Mouse (Mus musculus) adrenal gland, postnatal 14 days (tissue): ENCODE results near the gene Impdh1. TPM values are rescaled to one million over a fixed set of nuclear protein-coding genes. Genes with fewer than 3 reads are reported as not detected.

Experiments used
- DNase-seq: peaks from one replicate; pipeline ENCODE4 v3.0.0; 2021; ENCODE audit warnings: mixed read lengths
- total RNA-seq: library from RNA; stranded (reverse); gene quantifications from 2 replicates; pipeline ENCODE4 v1.2.3, GENCODE M21; 2021

The Impdh1 gene
- total RNA-seq, 1 experiment from 2014 or later: 252 TPM

DNA sequence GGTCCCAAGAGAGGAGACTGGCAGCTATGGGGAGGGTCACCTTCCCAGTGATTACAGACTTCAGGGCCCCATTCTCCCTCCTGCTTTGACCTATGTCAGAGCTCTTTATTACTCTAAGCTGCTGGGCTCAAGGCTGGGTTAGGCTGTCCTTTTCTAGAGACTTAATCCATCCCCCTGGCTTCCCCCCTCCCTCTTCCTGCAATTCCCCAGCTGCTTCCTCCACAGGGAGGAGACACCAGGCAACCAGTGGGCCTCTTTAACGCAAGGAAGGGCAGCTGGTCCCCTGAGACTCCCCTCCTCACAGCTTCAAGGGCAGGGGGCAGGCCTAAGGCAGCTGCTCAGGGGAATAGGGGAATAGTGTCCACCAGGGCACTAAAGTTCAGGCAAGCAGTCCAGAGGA lies 1.9 kb downstream of the Impdh1 start:
- DNase-seq: peak; percentile 78

- DNase-seq: peak; percentile 75
Measured at GRCm38 (mm10) chr6:29213436-29213835, 2.7 kb downstream of the Impdh1 start.

DNA sequence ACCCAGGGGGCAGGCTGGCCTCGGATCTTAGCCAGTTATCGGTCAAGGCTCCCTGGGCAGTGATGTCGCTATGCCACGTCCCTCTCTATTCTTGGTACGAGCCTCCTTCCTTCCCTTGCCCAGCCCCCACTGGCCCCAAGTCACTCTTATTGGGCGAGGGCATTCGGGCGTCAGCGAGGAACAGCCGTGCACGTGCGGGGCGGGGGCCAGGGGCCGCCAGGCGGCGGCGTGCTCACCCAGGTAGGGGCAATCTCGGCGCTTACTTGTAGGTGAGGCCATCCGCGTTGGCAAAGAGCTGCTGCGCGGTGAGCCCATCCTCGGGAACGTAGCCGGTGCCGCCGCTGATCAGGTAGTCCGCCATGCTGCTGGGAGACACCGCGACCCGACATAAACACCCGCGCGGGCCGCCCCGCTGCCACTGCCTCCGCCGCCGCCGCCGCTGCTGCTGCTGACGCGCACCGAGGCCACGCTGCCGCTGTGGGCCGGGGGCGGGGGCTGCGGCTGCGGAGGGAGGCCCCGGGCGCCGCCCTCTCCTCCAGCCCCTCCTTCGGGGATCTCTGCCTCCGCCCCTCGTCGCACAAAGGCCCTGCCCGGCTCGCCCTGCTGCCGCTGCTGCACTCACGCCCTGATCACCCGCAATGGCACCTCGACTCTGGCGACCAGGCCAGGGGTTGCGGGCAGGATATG lies 4.2 kb downstream of the Impdh1 start:
- peak; percentile 93 for DNase-seq

DNA sequence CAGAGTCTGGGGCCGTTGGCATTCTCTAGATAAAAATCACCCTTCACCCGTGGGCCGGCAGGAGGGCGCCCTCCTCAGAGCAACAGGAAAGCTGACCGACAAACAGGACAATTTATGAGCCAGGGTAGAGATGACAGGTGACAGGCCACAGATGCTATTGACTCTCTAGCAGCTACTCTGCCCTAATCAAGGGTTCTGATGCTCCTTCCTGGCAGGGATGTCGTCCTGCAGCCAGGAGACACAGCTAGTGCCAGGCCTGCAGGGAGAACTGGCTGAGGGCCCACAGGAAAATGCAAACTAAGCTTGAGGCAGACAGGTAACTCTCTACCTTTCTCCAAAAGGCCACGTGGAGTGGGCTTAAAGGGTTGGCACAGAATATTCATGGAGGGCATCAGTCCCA lies 5.0 kb downstream of the Impdh1 start:
- peak; percentile 36 for DNase-seq

DNA sequence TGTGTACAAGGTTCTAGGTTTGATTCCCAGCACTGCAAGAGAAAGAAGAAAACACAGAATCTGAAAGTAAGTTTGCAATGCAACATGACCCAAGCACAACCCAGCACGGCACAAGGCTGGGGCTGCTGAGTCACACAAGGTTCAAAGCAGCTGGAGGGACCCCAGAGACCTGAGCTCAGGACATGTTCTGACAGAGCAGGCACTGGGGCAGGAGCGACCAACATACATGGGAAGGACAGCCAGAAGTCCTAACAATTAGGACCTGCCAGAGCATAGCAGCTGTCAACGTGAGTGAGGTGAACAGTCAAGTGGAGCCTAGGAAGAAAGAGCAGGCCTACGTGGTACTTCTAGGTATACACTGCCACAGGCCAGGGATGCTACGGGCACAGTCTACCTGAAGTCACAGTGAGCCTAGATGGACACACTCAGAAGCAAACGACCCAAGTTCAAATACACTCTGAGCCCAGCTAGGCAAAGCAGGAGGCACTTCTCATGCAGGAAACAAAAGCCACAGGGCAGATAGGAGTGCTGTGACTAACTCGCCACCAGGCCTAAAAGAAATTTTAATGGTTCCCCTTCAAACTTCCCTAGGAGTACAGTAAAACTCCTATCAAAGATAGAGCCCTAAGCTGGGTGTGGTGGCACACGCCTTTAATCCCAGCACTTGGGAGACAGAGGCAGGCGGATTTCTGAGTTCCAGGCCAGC lies 5.8 kb downstream of the Impdh1 start:
- peak; percentile 59 for DNase-seq

DNA sequence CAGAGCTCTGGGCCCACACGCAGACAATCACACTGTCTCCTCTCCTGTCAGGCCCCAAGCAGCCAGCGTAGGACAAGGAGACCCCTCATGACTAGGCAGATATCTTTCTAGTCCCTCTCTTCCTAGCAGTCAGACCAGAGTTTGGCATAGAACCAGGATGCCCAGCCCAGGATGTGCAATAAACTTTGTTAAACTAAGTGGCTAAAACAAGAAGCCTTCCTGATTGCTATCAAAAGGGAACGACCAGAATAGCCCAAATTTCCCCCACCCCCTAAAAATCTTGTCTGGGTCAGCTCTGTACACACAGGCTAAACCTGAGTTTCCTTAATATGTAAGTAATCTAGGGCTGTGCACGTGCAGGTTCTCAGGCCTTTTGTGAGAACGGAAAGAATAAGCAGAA lies 8.0 kb downstream of the Impdh1 start:
- DNase-seq: no peak

DNA sequence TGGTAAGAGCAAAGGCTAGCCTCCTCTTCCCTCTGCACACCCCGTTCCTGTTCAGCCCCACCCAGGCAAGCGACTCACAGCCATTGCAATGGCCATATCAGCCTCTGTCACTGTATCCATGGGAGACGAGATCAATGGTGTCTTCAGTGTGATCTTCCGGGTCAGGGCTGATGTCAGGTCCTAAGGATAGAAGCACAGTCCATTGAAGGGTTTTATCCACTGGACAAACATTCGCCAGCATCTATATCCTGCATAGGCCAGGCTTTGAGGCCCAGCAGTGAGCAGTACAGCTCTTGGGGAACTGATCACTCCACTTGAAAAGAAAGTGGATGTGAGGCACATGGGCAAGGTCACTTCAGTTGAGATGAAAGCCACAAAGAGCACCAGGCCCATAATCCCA lies 9.1 kb downstream of the Impdh1 start:
- DNase-seq: no peak

DNA sequence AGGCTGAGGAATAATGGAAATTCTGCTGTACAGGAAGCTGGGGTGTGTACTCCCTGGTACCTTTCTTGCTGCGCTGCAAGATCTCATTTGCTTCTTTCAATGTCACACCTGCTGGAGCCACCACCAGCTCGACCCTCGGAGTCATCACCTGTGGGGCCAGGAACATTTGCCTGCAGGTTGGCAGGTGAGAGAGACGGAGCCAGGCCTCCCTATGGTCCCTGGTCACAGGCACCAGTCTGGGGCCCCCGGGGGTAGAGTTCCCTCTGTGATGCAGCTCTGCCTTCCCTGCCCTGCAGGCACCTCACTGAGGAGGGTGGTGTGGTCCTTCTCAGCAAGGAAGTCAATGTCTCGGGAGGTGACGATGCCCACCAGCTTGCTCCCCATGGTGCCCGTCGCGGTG lies 10.2 kb downstream of the Impdh1 start:
- DNase-seq: no peak

DNA sequence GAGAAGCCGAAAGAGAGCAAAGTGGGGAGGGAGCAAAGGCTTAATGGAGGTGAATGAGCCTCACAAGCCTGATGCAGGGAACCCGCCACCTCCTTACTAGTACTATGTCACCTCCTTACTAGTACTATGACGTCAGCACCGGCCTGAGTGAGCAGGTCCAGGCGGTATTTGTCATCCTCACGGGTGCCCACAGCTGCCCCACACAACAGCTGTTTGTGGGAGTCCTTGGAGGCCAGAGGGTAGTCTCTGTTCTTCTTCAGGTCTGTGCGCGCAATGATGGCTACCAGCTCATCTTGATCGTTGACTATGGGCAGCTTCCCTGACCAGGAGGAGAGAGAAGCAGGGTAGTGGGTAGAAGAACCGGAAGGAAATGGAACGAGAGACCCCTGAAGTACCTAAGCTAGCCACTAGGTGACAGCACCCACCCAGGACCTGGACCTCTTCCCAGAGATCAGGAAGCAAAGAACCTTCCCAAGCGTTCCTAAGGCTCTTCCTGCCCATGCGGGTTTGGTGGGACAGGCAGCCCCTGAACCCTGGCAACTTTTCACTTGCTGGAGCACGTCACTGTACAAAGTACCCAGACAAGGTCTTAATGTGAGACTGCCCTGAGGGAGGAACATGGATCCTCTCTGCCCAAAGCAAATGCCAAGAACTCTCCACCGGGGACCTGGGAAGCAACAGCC lies 11.1 kb downstream of the Impdh1 start:
- DNase-seq: peak; percentile 72

DNA sequence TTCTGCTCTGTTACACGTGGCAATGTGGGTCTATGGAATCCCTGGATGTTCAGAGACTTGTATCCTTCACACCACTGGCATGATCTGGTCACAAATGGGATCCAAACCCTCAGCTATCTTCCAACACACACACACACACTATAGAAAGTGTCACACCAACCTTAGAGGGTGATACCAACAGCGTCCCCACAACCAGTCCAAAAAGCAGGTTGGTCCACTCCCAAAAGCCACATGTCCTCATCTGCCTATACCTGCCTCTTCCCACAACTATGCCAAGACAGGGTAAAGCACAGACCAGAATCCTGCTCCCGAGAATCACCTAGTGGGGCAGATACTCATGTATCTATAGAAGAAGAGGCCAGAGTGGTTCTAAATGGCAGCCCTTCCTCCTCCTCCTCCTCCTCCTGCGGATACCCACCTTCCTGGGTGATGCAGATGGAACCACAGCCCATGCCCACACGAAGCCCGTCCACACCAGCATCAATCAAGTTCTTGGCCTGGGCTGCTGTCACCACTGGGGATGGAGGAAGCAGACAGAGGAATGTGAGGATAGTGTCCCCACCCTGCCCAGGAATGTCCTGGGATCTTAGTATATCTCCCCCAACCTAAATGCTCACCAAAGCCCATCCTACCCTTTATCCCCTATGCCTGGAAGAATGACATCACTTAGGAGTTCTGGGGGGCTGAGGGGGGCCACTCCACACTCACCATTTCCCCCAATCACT lies 12.1 kb downstream of the Impdh1 start:
- DNase-seq: no peak

DNA sequence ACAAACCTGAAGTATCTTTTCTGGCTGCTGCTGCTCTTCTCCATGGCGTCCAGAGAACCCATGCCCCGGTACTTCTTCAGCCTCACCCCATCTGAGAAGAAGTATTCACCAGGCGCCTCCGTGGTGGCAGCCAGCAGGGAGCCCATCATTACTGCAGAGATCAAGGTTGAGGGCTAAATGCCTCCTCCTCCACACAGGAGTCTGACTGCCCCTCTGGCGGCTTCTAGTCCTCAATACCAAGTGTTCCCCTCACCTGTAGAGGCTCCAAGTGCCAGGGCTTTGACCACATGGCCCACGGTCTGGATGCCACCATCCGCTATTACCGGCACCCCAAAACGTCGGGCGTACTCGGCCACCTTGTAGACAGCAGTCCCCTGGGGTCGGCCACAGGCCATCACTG lies 13.1 kb downstream of the Impdh1 start:
- no peak for DNase-seq

GRCm38 (mm10) chr6:29201988-29202387 lies 14.2 kb downstream of the Impdh1 start:
- no peak for DNase-seq

DNA sequence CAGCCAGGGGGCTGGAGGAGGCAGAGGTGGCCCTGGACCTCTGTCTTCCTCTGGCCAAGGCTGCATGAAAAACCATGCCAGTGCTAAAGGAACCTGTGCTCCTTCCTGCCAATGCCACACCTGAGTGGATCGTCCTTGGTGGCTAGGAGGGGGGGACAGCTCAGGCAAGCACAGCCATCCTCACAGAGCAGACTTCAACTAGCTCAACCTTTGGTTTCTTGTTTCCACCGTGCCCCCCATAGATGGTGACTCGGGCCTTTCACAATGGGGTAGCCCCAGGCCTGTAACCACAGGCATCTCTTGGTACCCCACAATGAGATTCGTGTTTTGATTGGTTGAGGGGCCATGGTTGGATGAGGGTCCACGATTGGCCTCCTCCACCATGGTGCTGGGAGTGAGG lies 14.8 kb downstream of the Impdh1 start:
- no peak for DNase-seq

DNA sequence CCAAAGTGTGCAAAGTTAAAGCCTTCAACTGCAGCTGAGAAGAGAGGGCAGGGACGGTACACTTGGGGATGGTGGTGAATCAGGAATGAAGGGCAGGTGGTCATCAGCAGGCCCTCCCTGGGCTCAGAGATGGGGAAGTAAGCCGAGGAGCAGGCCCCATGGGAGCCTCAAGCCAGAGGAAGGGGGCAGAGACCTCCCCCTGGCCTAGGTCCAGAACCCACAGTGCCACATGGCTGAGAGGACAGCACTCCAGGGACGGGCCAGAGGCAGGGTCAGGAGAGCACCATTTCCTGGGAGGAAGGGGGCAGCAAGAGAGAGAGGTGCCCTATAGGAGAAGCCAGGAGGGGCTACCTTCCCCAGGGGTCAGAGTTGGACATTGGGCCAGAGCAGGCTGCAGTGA lies 15.7 kb downstream of the Impdh1 start:
- DNase-seq: peak; percentile 27

DNA sequence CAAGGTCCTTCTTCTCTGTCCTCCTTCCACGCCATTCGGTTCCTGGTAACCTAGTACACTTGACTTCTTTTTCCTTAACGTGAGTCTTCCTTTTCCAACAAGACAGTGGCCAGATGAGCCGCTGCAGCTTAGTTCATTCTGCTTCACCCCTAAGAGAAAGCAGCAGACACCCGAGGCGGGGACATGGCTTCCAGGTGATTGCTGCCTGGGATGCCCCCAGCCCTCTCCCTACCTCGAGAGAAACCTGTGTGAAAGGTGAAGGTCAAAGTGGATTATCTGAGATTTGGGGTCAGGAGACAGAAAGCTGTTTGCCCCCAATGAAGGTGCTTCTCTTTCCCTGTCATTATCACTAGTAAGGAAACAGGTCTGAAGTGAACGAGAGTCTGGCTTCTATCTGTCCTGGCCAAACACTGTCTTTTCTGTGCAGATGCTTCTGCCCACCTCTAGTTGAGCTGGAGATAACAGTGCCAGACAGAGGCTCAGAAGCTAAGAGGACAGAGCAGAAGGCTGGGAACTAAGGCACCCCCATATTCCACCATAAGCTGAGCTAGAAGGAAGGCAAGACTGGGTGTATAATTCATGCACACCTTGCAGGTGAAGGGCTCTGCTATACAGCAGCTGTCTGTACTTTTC lies 16.8 kb downstream of the Impdh1 start:
- no peak for DNase-seq

DNA sequence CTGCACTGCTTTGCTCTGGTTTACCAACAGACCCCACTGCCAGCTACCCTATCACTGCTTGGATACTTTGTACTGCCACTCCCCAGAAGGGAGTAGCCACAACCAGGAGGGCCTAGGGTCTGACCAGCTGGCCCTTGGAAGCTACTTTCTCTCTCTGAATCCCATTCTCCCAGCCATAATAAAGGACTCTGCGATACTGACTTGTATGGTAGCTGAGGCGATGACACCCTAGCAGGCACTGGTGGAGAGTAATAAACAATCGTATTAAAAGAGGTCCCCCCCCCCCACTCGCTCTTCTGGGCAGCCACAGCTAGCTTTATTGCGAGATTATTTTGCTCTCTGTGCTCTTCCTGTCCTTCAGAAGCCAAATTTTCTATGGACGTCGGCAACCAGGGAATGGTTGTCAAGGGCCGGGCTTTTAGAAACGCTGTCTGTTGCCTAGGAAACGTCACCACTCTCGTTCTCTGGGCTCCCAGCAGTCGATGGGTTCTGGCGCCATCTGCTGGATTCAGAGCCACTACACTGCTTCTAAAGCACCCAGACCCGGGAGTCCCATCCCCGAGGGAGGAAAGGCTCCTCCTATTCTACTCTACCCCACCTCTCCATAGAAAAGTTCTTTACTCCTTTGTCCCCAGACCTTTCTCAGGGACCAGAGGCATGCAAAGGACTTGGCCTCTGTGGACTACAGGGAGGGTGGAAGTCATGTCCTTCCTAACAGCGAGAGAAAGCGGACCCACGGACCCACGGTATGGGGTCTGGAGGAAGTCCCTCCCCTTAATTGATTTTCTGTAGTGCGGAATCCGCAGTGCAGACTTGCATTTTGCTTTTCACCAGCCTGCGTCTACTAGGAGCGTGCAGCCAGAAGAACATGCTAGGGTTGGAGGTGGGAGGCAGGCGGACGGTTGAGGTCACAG lies 17.6 kb downstream of the Impdh1 start:
- DNase-seq: peak; percentile 94

GRCm38 (mm10) chr6:29195846-29196698 lies 20.1 kb downstream of the Impdh1 start:
- DNase-seq: peak; percentile 81

GRCm38 (mm10) chr6:29195146-29195545 lies 21.0 kb downstream of the Impdh1 start:
- DNase-seq: no peak

DNA sequence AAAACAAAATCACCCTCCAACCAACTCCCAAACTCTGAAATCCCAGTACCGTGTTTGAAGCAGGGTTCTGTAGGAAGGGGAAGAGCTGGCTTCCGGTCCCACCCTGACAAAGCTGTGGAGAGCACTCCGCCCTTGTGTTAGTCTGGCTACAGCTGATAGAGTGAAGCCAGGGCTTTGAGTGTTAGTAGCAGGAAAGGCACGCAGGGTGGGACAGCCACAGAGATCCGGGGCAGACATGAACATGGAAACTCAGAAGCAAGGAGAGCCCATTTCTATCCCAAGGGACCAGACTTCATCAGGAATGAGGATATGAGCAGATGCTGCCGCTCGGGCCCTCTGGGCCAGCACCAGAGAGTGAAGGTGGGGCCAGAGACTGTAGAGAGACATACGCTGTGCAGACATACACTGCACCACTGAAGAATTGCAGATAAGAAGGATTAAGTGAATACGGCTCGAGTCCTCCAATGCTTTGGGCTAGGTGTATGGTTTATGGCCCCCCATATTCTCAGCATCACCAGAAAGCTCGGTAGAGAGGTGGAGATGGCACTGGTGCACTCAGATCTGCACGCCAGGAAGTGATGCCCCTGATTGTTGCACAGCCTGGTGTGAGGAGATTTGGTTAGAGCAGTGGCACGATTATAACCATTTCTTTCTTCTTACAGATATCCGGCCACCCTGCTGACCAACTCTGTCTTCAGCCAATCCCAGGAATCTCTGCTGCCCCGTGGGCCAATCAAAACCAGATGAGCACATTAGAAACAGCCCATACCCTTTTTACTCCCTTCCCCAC lies 22.0 kb downstream of the Impdh1 start:
- no peak for DNase-seq
